Mouse (Mus musculus) kidney, adult 9 months (tissue): ENCODE measurements at regions not wholly inside any gene's neighbourhood (a gene's known extent, or its start where the extent isn't known, plus 50 kb on each side); places are given as distances from the start of the nearest gene placed in this dataset.
"Not testable (repeated sequence)": the region's sequence is repeated elsewhere in the genome, so short reads cannot be mapped to it uniquely, and the experiment has no call there.

Experiments
- DNase-seq: peaks from one replicate; pipeline ENCODE4 v3.0.0; 2022

- DNase-seq: no peak
These were observed 58.1 kb upstream of the Slc1a4 start for GRCm38 (mm10) chr11:20390622-20391021.

- DNase-seq: not testable (repeated sequence)
These were observed 60.8 kb upstream of the Slc1a4 start for GRCm38 (mm10) chr11:20393302-20393701.

DNA sequence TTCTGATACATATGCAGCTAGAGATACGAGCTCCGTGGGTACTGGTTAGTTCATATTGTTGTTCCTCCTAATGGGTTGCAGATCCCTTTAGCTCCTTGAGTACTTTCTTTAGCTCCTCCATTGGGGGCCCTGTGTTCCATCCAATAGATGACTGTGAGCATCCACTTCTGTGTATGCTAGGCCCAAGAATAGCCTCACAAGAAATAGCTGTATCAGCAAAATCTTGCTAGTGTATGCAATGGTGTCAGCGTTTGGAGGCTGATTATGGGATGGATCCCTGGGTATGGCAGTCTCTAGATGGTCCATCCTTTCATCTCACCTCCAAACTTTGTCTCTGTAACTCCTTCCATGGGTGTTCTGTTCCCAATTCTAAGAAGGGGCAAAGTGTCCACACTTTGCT is 61.3 kb upstream of the Slc1a4 start:
- DNase-seq: not testable (repeated sequence)

DNA sequence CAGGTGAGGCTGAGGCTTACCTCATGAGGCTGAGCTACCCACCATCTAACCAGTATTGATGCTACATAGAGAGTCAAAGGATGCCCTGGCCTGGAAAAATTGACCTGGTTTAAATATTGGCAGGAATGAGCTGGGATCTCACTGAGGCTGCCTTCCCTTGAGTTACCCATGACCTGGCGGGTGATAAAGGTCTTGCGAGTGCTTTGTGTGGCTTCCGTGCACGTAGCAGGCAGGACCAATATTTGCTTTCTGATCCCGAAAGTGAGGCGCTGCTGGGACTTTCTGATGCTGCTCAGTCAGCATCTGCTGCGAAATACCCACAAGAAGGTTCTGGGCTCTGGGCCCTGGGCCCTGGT is 63.3 kb upstream of the Slc1a4 start:
- DNase-seq: no peak

DNA sequence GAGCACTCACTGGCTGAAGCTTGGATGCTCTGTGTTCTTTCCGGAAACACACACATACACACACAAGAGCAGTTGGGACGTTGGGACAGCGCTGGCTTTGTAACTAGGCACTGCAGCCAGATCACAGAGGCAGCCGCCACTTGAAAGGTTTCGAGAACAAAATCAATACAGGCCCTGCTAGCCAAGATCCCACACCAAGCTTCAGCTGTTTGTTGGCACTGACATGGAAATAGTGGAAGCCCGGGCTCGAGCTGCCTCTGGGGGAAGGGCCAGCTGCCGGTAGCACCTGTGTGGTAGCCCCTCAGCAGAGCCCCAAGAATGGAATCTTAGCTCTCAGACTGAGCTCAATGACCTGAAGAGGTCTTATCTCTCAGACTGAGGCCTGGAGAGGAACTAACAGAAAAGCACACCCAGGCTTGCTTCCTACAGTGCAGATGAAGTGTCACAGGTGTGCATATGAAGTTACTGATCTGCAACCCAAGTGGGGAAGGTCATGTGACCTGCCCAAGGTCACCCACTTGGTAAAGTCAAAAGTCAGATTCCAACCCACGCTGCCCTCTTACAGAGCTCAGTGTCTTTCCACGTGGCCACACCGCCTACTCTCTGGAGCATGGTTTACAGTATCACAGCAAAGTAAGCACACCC is 63.8 kb upstream of the Slc1a4 start:
- no peak for DNase-seq

- no peak for DNase-seq
These were observed 64.4 kb upstream of the Slc1a4 start for GRCm38 (mm10) chr11:20396884-20397283.

- DNase-seq: peak; percentile 80
These were observed 68.1 kb upstream of the Slc1a4 start for GRCm38 (mm10) chr11:20400302-20401234.

DNA sequence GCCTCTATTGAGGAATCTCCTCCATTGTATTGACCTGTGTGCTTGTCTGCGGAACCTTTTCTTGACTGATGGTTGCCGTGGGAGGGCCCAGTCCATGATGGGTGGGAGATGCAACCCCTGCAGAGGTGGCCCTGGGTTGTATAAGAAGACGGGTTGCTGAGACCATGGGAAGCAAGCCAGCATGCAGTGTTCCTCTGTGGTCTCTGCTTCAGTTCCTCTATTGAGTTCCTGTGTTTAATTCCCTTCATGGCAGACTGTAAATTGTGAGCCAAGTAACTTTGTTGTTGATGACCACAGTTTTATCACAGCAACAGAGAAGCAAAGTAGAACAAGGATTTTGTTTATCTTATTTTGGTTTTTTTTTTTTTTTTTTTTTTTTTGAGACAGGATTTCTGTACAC is 70.9 kb upstream of the Slc1a4 start:
- no peak for DNase-seq

DNA sequence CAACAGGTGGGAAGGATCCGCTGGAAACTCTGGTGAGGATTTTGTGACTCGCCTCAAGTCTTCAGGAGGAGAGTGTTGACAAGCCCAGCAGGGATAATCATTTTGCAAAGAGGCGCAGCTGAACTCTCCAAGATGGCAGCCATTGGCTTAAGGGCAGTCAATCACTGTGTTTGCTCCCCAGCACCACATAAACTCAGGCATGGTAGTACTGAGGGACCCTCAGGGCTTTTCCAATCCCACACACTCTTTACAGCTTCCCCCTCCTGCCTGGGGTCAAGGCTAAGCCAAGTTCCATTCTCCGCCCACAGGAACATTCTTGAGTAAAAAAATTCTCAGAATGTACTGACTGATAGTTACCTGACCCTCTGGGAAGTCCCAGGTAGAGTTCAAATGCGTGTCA is 72.0 kb upstream of the Slc1a4 start:
- no peak for DNase-seq

DNA sequence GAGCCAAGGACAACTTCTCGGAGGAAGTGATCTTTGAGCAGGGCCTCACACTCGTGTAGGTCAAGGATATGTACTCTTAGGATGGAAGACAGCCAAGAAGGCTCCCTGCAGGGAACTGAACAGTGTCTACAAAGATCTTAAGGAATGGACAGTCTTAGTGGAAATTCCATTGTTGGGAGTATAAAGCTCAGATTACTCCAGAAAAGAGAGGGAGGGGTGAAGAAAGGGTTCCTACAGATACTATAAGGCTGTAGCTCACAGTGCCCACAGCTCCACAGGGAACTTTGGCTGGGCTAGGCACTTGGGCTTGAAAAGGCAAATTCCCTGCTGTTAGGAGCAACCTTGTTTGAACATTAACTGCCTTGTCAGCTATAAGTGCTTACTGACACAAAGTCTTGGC is 85.6 kb upstream of the Slc1a4 start:
- peak; percentile 54 for DNase-seq

GRCm38 (mm10) chr11:20420876-20421275 is 88.4 kb upstream of the Slc1a4 start:
- DNase-seq: no peak

DNA sequence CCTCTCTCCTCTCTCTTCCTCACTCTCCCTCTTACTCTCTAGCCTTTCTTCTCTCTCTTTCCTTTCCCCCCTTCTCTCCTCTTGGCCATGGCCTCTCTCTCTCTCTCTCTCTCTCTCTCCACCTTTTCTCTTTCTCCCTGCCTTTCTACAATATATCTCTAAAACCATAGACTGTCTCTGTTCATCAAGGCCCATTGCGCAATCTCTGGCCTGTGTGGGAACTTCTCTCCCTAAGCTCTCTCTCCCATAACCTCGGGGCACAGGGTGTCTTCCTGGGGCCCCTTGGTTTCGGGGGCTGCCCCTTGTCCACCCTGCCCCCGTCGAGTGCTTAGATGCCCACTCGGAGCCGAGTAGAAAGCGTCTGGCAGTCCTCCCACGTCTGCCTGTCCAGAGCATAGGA is 103.5 kb upstream of the Slc1a4 start:
- DNase-seq: no peak

DNA sequence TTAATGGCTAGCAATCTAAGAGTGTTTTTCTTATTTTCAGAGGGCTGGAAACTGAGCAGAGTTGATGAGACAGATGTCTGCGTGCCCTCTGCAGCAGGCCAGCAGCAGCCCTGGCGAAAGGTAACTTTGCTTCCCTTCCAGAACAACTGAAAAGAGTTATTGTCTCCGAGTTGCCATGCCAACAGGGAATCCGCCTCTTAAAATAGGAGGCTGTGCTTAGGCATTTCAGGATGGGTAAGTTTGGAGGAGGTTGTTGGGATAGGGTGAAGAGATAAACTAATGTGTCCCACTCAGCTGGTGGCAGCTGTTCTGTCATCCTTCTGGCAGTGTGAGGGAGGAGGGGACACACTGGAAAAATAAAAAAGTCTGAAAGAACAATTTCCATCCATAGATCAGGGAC is 100.6 kb upstream of the Sertad2 start:
- no peak for DNase-seq

DNA sequence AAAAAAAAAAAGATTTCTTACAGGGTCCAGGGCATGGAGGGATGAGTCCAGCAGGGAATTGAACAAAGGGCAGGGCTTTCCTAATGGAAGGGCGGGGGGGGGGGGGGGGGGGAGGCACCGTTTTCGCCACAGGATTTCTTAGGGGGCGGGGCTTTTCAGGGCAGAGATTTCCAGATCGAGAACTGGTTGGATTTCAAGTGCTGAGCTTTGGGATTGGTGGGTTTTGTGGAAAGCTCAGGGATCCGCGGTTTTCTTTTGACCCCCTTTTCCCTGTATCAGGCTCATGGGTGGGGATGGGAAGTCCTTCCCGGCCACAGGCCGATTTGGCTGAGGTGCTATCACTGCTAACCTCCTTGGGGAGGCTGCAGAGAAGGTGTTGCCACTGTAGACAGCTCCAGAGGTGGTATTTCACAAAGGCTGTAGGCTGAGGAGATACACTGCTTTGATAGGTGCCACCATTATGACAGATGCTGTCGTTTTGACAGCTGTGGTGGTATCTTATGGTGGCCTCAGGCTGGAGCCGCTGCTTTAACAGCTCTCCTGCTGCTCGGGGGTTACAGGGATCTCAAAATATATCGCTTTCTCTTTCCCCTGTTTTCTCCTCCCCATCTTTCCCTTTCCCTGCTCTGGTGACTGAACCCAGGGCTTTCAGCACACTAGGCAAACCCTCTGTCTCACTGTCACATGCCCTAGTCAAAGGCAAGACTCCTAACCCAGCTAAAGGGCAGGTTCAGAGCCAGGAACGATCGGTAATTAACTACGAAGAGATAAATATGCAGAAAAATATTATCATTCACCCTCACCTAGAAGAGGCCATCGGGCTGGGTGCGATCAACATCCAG is 97.8 kb upstream of the Sertad2 start:
- DNase-seq: no peak

- DNase-seq: peak; percentile 76
These were observed 97.2 kb upstream of the Sertad2 start for GRCm38 (mm10) chr11:20445903-20446264.

- peak; percentile 91 for DNase-seq
These were observed 90.2 kb upstream of the Sertad2 start for GRCm38 (mm10) chr11:20452901-20453300.

- DNase-seq: peak; percentile 79
These were observed 89.3 kb upstream of the Sertad2 start for GRCm38 (mm10) chr11:20453786-20454185.

DNA sequence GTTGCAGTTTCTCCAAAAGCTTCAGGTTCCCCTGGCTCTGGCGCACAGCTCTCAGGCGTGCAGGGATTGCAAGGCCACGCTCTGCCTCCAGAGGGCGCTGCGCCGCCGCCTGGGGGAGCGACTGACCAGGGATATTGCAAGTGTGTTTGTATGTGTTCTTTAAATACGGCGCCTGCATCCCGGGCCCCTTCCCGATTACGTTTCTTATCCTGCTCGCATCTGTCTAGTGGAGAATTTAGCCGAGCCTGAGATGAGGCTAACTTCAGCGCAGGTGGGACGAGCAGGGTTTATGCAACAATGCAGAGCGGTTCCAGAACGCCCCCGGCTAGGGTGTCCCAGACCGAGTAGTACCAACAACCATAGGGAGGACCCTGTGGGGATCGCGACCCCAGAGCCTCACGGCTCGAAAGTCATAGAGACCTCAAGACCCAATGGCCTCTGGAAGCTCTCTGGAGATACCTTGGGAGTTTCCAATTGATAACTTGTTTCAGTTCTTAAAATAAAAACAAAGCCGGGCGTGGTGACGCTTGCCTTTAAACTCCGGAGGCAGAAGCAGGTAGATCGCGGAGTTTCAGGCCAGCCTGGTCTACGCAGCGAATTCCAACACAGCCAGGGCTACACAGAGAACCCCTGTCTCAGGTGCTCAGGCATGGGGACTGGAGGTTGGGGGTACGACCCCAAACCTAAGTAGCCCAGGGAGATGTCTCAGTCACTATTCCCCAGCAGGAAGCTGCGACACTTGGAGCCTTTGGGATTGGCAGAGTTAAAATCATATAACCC is 87.8 kb upstream of the Sertad2 start:
- peak; percentile 87 for DNase-seq

GRCm38 (mm10) chr11:20455865-20456648 is 87.0 kb upstream of the Sertad2 start:
- DNase-seq: peak; percentile 55

DNA sequence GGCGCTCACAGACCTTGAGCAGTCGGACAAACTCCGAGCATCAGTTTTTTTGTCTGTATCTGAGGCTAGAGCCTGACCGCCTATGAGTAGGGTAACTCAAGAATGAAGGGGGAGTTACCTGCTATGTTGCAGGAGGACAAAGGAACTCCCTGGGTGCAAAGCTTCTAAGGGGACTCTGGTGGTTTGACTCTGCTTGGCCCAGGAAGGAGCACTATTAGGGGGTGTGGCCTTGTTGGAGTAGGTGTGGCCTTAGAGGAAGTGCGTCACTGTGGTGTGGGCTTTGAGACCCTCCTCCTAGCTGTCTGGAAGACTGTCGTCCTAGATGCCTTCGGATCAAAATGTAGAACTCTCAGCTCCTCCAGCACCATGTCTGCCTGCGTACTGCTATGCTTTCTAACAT is 83.9 kb upstream of the Sertad2 start:
- DNase-seq: no peak

- no peak for DNase-seq
These were observed 82.5 kb upstream of the Sertad2 start for GRCm38 (mm10) chr11:20460501-20460921.

DNA sequence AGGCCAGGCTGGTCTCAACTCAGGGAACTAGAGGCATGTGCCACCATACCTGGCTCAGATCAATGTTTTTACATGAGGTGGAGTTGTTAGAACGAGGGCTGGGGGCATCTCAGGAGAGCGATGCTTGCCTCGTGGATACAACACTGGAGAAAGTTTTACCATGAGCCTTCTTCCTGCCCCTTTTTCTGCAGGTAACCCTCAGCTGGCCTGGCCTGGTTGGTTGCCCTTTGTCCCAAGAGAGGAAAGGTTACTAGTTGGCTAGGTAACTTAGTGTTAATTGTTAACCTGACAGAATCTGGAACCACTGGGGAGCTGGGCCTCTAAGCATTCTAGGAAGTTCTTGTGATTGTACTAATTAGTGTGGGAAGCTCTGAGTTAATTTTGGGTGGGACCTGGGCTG is 81.0 kb upstream of the Sertad2 start:
- peak; percentile 94 for DNase-seq
